ENCODE assay signal across 10 mouse cellular contexts in genomic region chr12:17271272-17271671, GRCm38 (mm10). TPM values are rescaled to one million over a fixed set of nuclear protein-coding genes. Genes with fewer than 3 reads are reported as not detected.
DNase-seq lines count a peak whose midpoint lies in the region; ATAC-seq and TF ChIP-seq lines count a peak whose summit lies in the region.
"Had no signal": no experiment of that assay in that cellular context is flagged by ENCODE, and none has a peak within 500 bp of the region (broad histone marks: within the 10 kb centered on the region; RNA-seq: fewer than 3 reads in every experiment).

No protein-coding gene starts in this region.

- H3K9me3 ChIP-seq in lung, embryonic 14.5 days (ENCODE audit: low read depth, low read length): no peaks in the 10 kb centered on the region
- H3K9me3 ChIP-seq: heart, embryonic 13.5 days; megakaryocyte, embryonic 14.5 days had no signal

- no peak overlapping the region for H3K27ac ChIP-seq in cerebellum, adult 2 months (ENCODE audit: insufficient read depth, low read length)
- no peak overlapping the region for H3K27ac ChIP-seq in bone marrow, adult 2 months (ENCODE audit: control insufficient read depth, insufficient read depth, low read depth, low read length, poor library complexity)
- H3K27ac ChIP-seq in lung, embryonic 14.5 days (ENCODE audit: low read depth): no peak overlapping the region
- H3K27ac ChIP-seq: heart, embryonic 13.5 days had no signal

- WGBS in cerebellum, adult 2 months: 75% methylated on average over 1 of the region's 1 CpGs
- WGBS in bone marrow, adult 2 months: 62% methylated on average over 1 of the region's 1 CpGs
- WGBS in lung, embryonic 14.5 days: 77% methylated on average over 1 of the region's 1 CpGs

- H3K36me3 ChIP-seq in lung, embryonic 14.5 days (ENCODE audit: insufficient read depth): peaks cover 79% of the 10 kb centered on the region

- ATAC-seq in lung, embryonic 14.5 days (ENCODE audit: insufficient read depth): no peak

- intact Hi-C loops in left cerebral cortex, postnatal 4 days (cut with DNase I): no loop called here

- TF ChIP-seq CTCF in cerebellum, adult 2 months (IDR thresholded peaks at IDR 0.05; ENCODE audit: borderline replicate concordance, insufficient read depth, low read depth, low read length): peak; percentile 44; the same call in 1 of the 2 replicates
- peak; percentile 57 for TF ChIP-seq CTCF in bone marrow, adult 2 months (IDR thresholded peaks at IDR 0.05; ENCODE audit: control insufficient read depth, insufficient read depth, low read length)
- TF ChIP-seq CTCF in lung, embryonic 14.5 days (IDR thresholded peaks at IDR 0.05; ENCODE audit: low read depth): peak; percentile 42; the same call in 1 of the 2 replicates

- no peaks in the 10 kb centered on the region for H3K27me3 ChIP-seq in cerebellum, adult 2 months (ENCODE audit: control insufficient read depth, insufficient read depth, low read length)
- no peaks in the 10 kb centered on the region for H3K27me3 ChIP-seq in lung, embryonic 14.5 days (ENCODE audit: insufficient read depth, low read length)
- H3K27me3 ChIP-seq: heart, embryonic 13.5 days; megakaryocyte, embryonic 14.5 days had no signal

- peaks cover 9% of the 10 kb centered on the region for H3K4me1 ChIP-seq in cerebellum, adult 2 months (ENCODE audit: control insufficient read depth, insufficient read depth, low read length)
- peaks cover 1% of the 10 kb centered on the region; the same call in 1 of the 2 replicates for H3K4me1 ChIP-seq in bone marrow, adult 2 months (ENCODE audit: control insufficient read depth, insufficient read depth, low read length)
- H3K4me1 ChIP-seq in lung, embryonic 14.5 days (ENCODE audit: insufficient read depth): peaks cover 8% of the 10 kb centered on the region; the same call in 1 of the 2 replicates

- H3K4me3 ChIP-seq in cerebellum, adult 2 months (replicated peaks; ENCODE audit: insufficient read depth, low read depth, low read length): no peak overlapping the region
- no peak overlapping the region for H3K4me3 ChIP-seq in bone marrow, adult 2 months (replicated peaks; ENCODE audit: control insufficient read depth, low read depth, low read length)
- H3K4me3 ChIP-seq in lung, embryonic 14.5 days (ENCODE audit: low read depth, low read length): no peak overlapping the region
- H3K4me3 ChIP-seq: heart, embryonic 13.5 days; megakaryocyte, embryonic 14.5 days had no signal

- H3K4me2 ChIP-seq in lung, embryonic 14.5 days: no peak overlapping the region
- H3K4me2 ChIP-seq: heart, embryonic 13.5 days had no signal

- no peak overlapping the region for H3K9ac ChIP-seq in lung, embryonic 14.5 days
- H3K9ac ChIP-seq: heart, embryonic 13.5 days had no signal

- TF ChIP-seq POLR2A in cerebellum, adult 2 months (IDR thresholded peaks at IDR 0.05; ENCODE audit: borderline replicate concordance, insufficient read depth, low read length): no peak
- TF ChIP-seq POLR2A in bone marrow, adult 2 months (IDR thresholded peaks at IDR 0.05; ENCODE audit: borderline replicate concordance, control insufficient read depth, low read depth, low read length): no peak

- peak in 1 of 2 experiments; percentile 18 for DNase-seq in cerebellum, adult 2 months
- DNase-seq in cerebellum, adult 9-11 months: no peak
- peak; percentile 59 for DNase-seq in left cerebral cortex, postnatal 4 days
- no peak for DNase-seq in left cerebral cortex, adult 8-10 months (ENCODE audit: low spot score in 2 of 2)
- DNase-seq in lung, embryonic 14.5 days: peak; percentile 28
- DNase-seq in thymus, postnatal 10 days (ENCODE audit: low spot score in 2 of 2): peak; percentile 25 to 53
- no peak for DNase-seq in right cerebral cortex, adult 18-20 months

RNA-seq across cellular contexts. Expression of gene Pdia6, which starts 4.9 kb away (rescaled TPM):
- 67.1 and 72.7 TPM in 2 replicates for polyA plus RNA-seq in cerebellum, adult 2 months (2012; rRNA removed)
- total RNA-seq in left cerebral cortex, postnatal 4 days (2021): 100 to 1,000 TPM; 187 to 196 TPM
- 100 to 1,000 TPM in 2 of 4 experiments, 10 to 100 TPM in 2; 83.8 to 108 (median 101) TPM for total RNA-seq in left cerebral cortex, adult 8-10 months (2022)
- 49.6 and 79.1 TPM in 2 replicates for polyA plus RNA-seq in bone marrow, adult 2 months (2011; ENCODE audit: insufficient read depth, insufficient read length, low replicate concordance, missing spikeins)
- 676 and 706 TPM in 2 replicates for polyA plus RNA-seq in lung, embryonic 14.5 days (2014; fragmentation: Nextera tagmentation; extraction: Ambion mirVana)

RNA-seq across cellular contexts. Expression of gene Atp6v1c2, which starts 57.9 kb away (rescaled TPM):
- polyA plus RNA-seq in cerebellum, adult 2 months (2012; rRNA removed): 0.15 and 0.16 TPM in 2 replicates
- 1 to 10 TPM; 1.6 to 2.5 TPM for total RNA-seq in left cerebral cortex, postnatal 4 days (2021)
- 1 to 10 TPM; 4.6 to 6.3 (median 4.8) TPM for total RNA-seq in left cerebral cortex, adult 8-10 months (2022)
- 1.8 and 2.6 TPM in 2 replicates for polyA plus RNA-seq in bone marrow, adult 2 months (2011; ENCODE audit: insufficient read depth, insufficient read length, low replicate concordance, missing spikeins)
- polyA plus RNA-seq in lung, embryonic 14.5 days (2014; fragmentation: Nextera tagmentation; extraction: Ambion mirVana): 0.97 and 1.0 TPM in 2 replicates

Comparison
In these comparisons a context has a peak if more than half of its experiments do, and no peak if none do; other contexts are left out.
1. DNase-seq: peak in left cerebral cortex, postnatal 4 days (single experiment), lung, embryonic 14.5 days (single experiment) and thymus, postnatal 10 days (2 of 2); none in cerebellum, adult 9-11 months (single experiment), left cerebral cortex, adult 8-10 months (0 of 2) and right cerebral cortex, adult 18-20 months (single experiment).
2. Peak in every context shown above with its lines, with median percentiles within 50 percentile points of each other: CTCF ChIP-seq.